Mouse (Mus musculus) ES-Bruce4 (cell line): ENCODE results near the gene Scrn1. TPM values are rescaled to one million over a fixed set of nuclear protein-coding genes. Genes with fewer than 3 reads are reported as not detected.

Experiments
- H3K27ac ChIP-seq: 2 replicates; pipeline ENCODE4 v1.5.1; 2012; ENCODE audit warnings: low read length, inconsistent platforms; ENCODE audit not compliant: insufficient read depth
- H3K27me3 ChIP-seq: 2 replicates; pipeline ENCODE4 v1.6.1; 2012; ENCODE audit warnings: mild to moderate bottlenecking, low read length, inconsistent platforms; ENCODE audit not compliant: control insufficient read depth, poor library complexity, insufficient read depth, severe bottlenecking
- H3K36me3 ChIP-seq: 2 replicates; pipeline ENCODE4 v1.6.1; 2012; ENCODE audit warnings: inconsistent platforms, mild to moderate bottlenecking, low read length, moderate library complexity; ENCODE audit not compliant: control insufficient read depth, poor library complexity, insufficient read depth, severe bottlenecking
- H3K4me1 ChIP-seq: one replicate; pipeline ENCODE4 v1.8.1; 2011; ENCODE audit warnings: low read length; ENCODE audit not compliant: control insufficient read depth, insufficient read depth
- H3K4me3 ChIP-seq: 2 replicates; pipeline ENCODE4 v1.5.1; 2011; ENCODE audit warnings: low read depth, mild to moderate bottlenecking, low read length
- H3K9ac ChIP-seq: 2 replicates; pipeline ENCODE4 v1.6.1; 2012; ENCODE audit warnings: low read depth, mild to moderate bottlenecking, inconsistent platforms; ENCODE audit not compliant: poor library complexity, severe bottlenecking
- H3K9me3 ChIP-seq: replicated peaks from 2 replicates; pipeline ENCODE4 v1.6.1; 2012; ENCODE audit warnings: mild to moderate bottlenecking, low read length, inconsistent platforms; ENCODE audit not compliant: control insufficient read depth, poor library complexity, insufficient read depth, severe bottlenecking
- CTCF ChIP-seq: IDR thresholded peaks from one replicate; pipeline ENCODE4 v1.8.1; 2011; ENCODE audit warnings: low read depth, low read length
- EP300 ChIP-seq: IDR thresholded peaks from 2 replicates; pipeline ENCODE4 v1.6.1; 2011; ENCODE audit warnings: low read depth, low read length; ENCODE audit not compliant: insufficient read depth
- POLR2A ChIP-seq: IDR thresholded peaks from one replicate; pipeline ENCODE4 v1.8.1; 2011; ENCODE audit warnings: low read length; ENCODE audit not compliant: insufficient read depth
- polyA plus RNA-seq: library from polyadenylated mRNA; stranded (reverse); fragments of >200 nt; gene quantifications from 2 replicates; pipeline ENCODE4 v1.2.4, GENCODE M21; 2011; ENCODE audit warnings: low read depth; ENCODE audit not compliant: missing spikeins, insufficient read depth, insufficient read length

Gene Scrn1
- polyA plus RNA-seq = 7.8 and 8.2 TPM in 2 replicates

- no peaks in the 10 kb centered on the region for H3K9me3 ChIP-seq
- peak within 1 kb of the TSS; percentile 60 for H3K4me3 ChIP-seq
- no peaks in the 10 kb centered on the region for H3K36me3 ChIP-seq
- no peaks in the 10 kb centered on the region for H3K4me1 ChIP-seq
- H3K27ac ChIP-seq = peak within 1 kb of the TSS; percentile 64
- TF ChIP-seq POLR2A (no peak), EP300 (peak; percentile 48)
- no peaks in the 10 kb centered on the region for H3K27me3 ChIP-seq
- H3K9ac ChIP-seq = peak within 1 kb of the TSS; percentile 45
These were observed at the start of gene Scrn1 for GRCm38 (mm10) chr6:54565665-54566545. Scrn1 (minus strand) TSS chr6:54566489.

- TF ChIP-seq POLR2A (no peak), CTCF (no peak), EP300 (no peak)
- no peak overlapping the region for H3K4me3 ChIP-seq
- H3K9ac ChIP-seq = no peak overlapping the region
- no peaks in the 10 kb centered on the region for H3K4me1 ChIP-seq
- no peaks in the 10 kb centered on the region for H3K27me3 ChIP-seq
- no peak overlapping the region for H3K27ac ChIP-seq
- no peaks in the 10 kb centered on the region for H3K36me3 ChIP-seq
- no peaks in the 10 kb centered on the region for H3K9me3 ChIP-seq
These were observed 40.0 kb upstream of the Scrn1 start for GRCm38 (mm10) chr6:54606241-54606640.

GRCm38 (mm10) chr6:54604001-54604715 is 37.9 kb upstream of the Scrn1 start:
- no peak overlapping the region for H3K4me3 ChIP-seq
- no peaks in the 10 kb centered on the region for H3K9me3 ChIP-seq
- H3K27me3 ChIP-seq = no peaks in the 10 kb centered on the region
- no peak overlapping the region for H3K9ac ChIP-seq
- TF ChIP-seq CTCF (no peak), EP300 (no peak), POLR2A (no peak)
- H3K27ac ChIP-seq = no peak overlapping the region
- no peaks in the 10 kb centered on the region for H3K36me3 ChIP-seq
- H3K4me1 ChIP-seq = no peaks in the 10 kb centered on the region

GRCm38 (mm10) chr6:54602891-54603290 is 36.6 kb upstream of the Scrn1 start:
- no peaks in the 10 kb centered on the region for H3K36me3 ChIP-seq
- H3K4me1 ChIP-seq = no peaks in the 10 kb centered on the region
- H3K9ac ChIP-seq = no peak overlapping the region
- no peak overlapping the region for H3K27ac ChIP-seq
- H3K9me3 ChIP-seq = no peaks in the 10 kb centered on the region
- H3K27me3 ChIP-seq = no peaks in the 10 kb centered on the region
- TF ChIP-seq EP300 (no peak), CTCF (no peak), POLR2A (no peak)
- H3K4me3 ChIP-seq = no peak overlapping the region

GRCm38 (mm10) chr6:54600681-54601347 is 34.5 kb upstream of the Scrn1 start:
- Histone ChIP-seq H3K27ac (no peak overlapping the region), H3K9me3 (no peaks in the 10 kb centered on the region), H3K9ac (no peak overlapping the region), H3K27me3 (no peaks in the 10 kb centered on the region), H3K4me3 (no peak overlapping the region), H3K4me1 (no peaks in the 10 kb centered on the region), H3K36me3 (no peaks in the 10 kb centered on the region)
- no peak for TF ChIP-seq EP300
- TF ChIP-seq POLR2A = no peak
- TF ChIP-seq CTCF = no peak

GRCm38 (mm10) chr6:54597711-54598110 is 31.4 kb upstream of the Scrn1 start:
- no peak for TF ChIP-seq EP300
- TF ChIP-seq CTCF = no peak
- TF ChIP-seq POLR2A = no peak
- Histone ChIP-seq H3K27me3 (no peaks in the 10 kb centered on the region), H3K4me3 (no peak overlapping the region)

More at GRCm38 (mm10) chr6:54597711-54598110, 31.4 kb upstream of the Scrn1 start:
- no peak overlapping the region for H3K27ac ChIP-seq
- no peaks in the 10 kb centered on the region for H3K36me3 ChIP-seq
- H3K9me3 ChIP-seq = no peaks in the 10 kb centered on the region
- no peak overlapping the region for H3K9ac ChIP-seq
- no peaks in the 10 kb centered on the region for H3K4me1 ChIP-seq
